Mouse (Mus musculus) forebrain, postnatal 0 days (tissue): ENCODE measurements around the gene Wdr18. TPM values are rescaled to one million over a fixed set of nuclear protein-coding genes. Genes with fewer than 3 reads are reported as not detected.

Experiments
- ATAC-seq: fragments of 200-750 bp; cut with Nextera tagmentation; 2 replicates; pipeline ENCODE4 v1.8.0; 2017; ENCODE audit warnings: mild to moderate bottlenecking, moderate library complexity
- DNase-seq: peaks from one replicate; pipeline ENCODE4 v3.0.0-alpha.2; 2015
- H3K27ac ChIP-seq: fragments of 300-500 bp; sonication (generic); 2 replicates; pipeline ENCODE4 v1.5.1; 2014; ENCODE audit warnings: low read depth, mild to moderate bottlenecking, antibody characterized with exemption, low read length, moderate library complexity, mixed read lengths
- H3K27me3 ChIP-seq: fragments of 300-500 bp; sonication (generic); 2 replicates; pipeline ENCODE4 v1.6.1; 2014; ENCODE audit warnings: mild to moderate bottlenecking, low read length, mixed read lengths; ENCODE audit not compliant: insufficient read depth
- H3K36me3 ChIP-seq: fragments of 300-500 bp; sonication (generic); 2 replicates; pipeline ENCODE4 v1.6.1; 2014; ENCODE audit warnings: mild to moderate bottlenecking, moderate library complexity; ENCODE audit not compliant: insufficient read depth
- H3K4me1 ChIP-seq: fragments of 300-500 bp; sonication (generic); 2 replicates; pipeline ENCODE4 v1.6.1; 2014; ENCODE audit warnings: antibody characterized with exemption; ENCODE audit not compliant: insufficient read depth
- H3K4me2 ChIP-seq: fragments of 300-500 bp; sonication (generic); 2 replicates; pipeline ENCODE4 v1.6.1; 2014; ENCODE audit warnings: low read depth, mild to moderate bottlenecking, moderate library complexity
- H3K4me3 ChIP-seq: fragments of 300-500 bp; sonication (generic); 2 replicates; pipeline ENCODE4 v1.5.1; 2014; ENCODE audit warnings: low read depth, low read length, mixed read lengths
- H3K9ac ChIP-seq: fragments of 300-500 bp; sonication (generic); 2 replicates; pipeline ENCODE4 v1.6.1; 2014; ENCODE audit warnings: mild to moderate bottlenecking
- H3K9me3 ChIP-seq: fragments of 300-500 bp; sonication (generic); 2 replicates; pipeline ENCODE4 v1.6.1; 2016; ENCODE audit warnings: low read length
- CTCF ChIP-seq: sonication (generic); IDR thresholded peaks from 2 replicates; pipeline ENCODE4 v1.5.1; 2016; ENCODE audit warnings: antibody characterized with exemption, control low read depth, low read depth
- WGBS: fragments of 180-500 bp; shearing (Covaris S2); extraction: QIAGEN DNeasy Blood & Tissue Kit; methylation state at CpG from one replicate; pipeline ENCODE4 v1.1.7; 2014; 5-methylcytosine and 5-hydroxymethylcytosine counted together
- polyA plus RNA-seq: library from polyadenylated mRNA; unstranded; fragments of >200 nt; fragmentation: Nextera tagmentation; extraction: Ambion mirVana; gene quantifications from 2 replicates; pipeline ENCODE4 v1.2.1, GENCODE M21; 2015
- total RNA-seq: library from RNA; depleted of rRNA; stranded (reverse); fragments of >200 nt; gene quantifications from 2 replicates; pipeline ENCODE4 v1.2.3, GENCODE M21; 2014

The Wdr18 gene
- total and polyA plus RNA-seq, 2 experiments from 2014 or later = 58.2 to 107 TPM

- no peak for TF ChIP-seq CTCF
- H3K27me3 ChIP-seq = no peaks in the 10 kb centered on the region
- no peaks in the 10 kb centered on the region for H3K9me3 ChIP-seq
- DNase-seq (no peak), ATAC-seq (no peak)
- 17% methylated on average over 10 of the region's 10 CpGs for WGBS
- peaks cover 39% of the 10 kb centered on the region for H3K36me3 ChIP-seq
- H3K27ac ChIP-seq = no peak overlapping the region
- H3K4me2 ChIP-seq = peak overlapping the region; percentile 86
- H3K4me3 ChIP-seq = peak overlapping the region; percentile 79
- no peaks in the 10 kb centered on the region for H3K4me1 ChIP-seq
- H3K9ac ChIP-seq = peak overlapping the region; percentile 84
Observed at GRCm38 (mm10) chr10:79960671-79961294, 831 bp downstream of the Wdr18 start.

DNA sequence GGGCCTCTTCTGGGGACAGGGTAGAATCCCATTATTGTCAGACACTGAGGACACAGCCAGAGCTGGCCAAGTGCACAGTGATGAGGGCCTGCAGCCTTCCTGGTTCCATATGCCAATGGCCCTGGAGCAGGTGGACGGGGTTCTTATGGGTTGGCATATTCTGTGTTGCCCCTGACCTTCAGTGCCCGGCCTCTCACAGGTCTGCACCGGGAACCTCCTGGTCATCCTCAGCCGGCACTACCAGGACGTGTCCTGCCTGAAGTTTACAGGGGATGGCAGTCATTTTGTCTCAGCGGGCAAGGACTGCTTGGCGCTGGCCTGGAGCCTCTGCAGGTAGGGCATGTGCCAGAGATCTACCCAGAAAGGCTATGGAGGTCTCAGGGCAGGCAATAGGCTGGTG lies 4.8 kb downstream of the Wdr18 start:
- Histone ChIP-seq H3K9ac (no peak overlapping the region), H3K36me3 (peaks cover 62% of the 10 kb centered on the region), H3K4me3 (no peak overlapping the region), H3K4me2 (no peak overlapping the region), H3K27me3 (no peaks in the 10 kb centered on the region), H3K27ac (no peak overlapping the region), H3K4me1 (no peaks in the 10 kb centered on the region), H3K9me3 (no peaks in the 10 kb centered on the region)
- DNase-seq = no peak
- TF ChIP-seq CTCF = no peak
- 98% methylated on average over 7 of the region's 7 CpGs for WGBS
- ATAC-seq = no peak

DNA sequence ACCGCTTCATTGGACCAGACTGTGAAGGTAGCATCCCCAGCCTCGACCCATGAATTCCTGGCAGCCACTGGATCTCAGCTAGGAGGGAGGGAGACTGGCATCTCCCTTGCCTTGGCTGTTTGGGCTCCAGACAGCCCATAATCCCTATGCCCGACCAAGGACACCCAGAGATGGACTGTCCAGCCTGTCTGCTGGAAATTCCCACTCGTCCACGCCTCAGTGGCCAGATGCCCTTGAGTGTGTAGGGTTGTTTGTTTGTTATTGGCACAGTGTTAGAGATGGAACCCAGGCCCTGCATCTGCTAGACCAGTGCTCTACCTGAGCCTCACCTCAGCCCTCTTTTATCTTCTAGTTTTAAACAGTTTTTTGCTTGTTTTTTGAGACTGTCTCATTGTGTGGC lies 5.4 kb downstream of the Wdr18 start:
- Histone ChIP-seq H3K27me3 (no peaks in the 10 kb centered on the region), H3K9me3 (no peaks in the 10 kb centered on the region), H3K9ac (no peak overlapping the region), H3K36me3 (peaks cover 62% of the 10 kb centered on the region), H3K27ac (no peak overlapping the region), H3K4me2 (no peak overlapping the region), H3K4me1 (no peaks in the 10 kb centered on the region), H3K4me3 (no peak overlapping the region)
- WGBS = 90% methylated on average over 5 of the region's 5 CpGs
- no peak for ATAC-seq
- no peak for TF ChIP-seq CTCF
- DNase-seq = no peak

DNA sequence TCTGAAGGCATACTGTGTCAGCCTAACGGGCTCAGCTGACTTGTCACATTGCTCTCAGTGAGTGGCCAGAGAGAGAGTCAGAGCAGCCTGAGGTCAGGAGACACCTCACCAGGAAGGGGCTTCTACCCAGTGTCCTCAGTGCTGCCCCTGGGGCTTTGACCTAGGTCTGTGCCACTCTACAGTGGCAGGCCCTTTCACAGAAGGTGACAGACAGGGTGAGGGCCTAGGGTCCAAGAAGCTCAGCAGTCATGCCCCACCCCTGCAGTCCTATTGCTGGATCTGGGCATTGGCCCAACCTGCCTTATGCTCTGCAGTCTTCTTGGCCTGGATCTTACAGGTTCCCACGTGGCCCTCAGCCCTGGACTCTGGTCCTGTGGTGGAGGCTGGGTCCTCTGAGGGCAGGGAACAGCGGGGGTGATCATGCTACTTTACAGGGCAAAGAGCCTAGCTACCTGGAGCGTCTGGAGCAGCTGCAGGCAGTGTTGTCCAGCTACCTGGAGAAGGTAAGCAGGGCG lies 7.0 kb downstream of the Wdr18 start:
- peaks cover 9% of the 10 kb centered on the region for H3K27me3 ChIP-seq
- H3K9ac ChIP-seq = no peak overlapping the region
- WGBS = 90% methylated on average over 5 of the region's 5 CpGs
- H3K9me3 ChIP-seq = no peaks in the 10 kb centered on the region
- H3K4me1 ChIP-seq = no peaks in the 10 kb centered on the region
- no peak overlapping the region for H3K4me2 ChIP-seq
- TF ChIP-seq CTCF = no peak
- H3K27ac ChIP-seq = no peak overlapping the region
- ATAC-seq = no peak
- H3K36me3 ChIP-seq = peaks cover 59% of the 10 kb centered on the region
- DNase-seq = no peak
- no peak overlapping the region for H3K4me3 ChIP-seq

GRCm38 (mm10) chr10:79968181-79968580 lies 8.2 kb downstream of the Wdr18 start:
- Histone ChIP-seq H3K9me3 (no peaks in the 10 kb centered on the region), H3K4me1 (no peaks in the 10 kb centered on the region), H3K4me3 (no peak overlapping the region), H3K27ac (no peak overlapping the region), H3K4me2 (no peak overlapping the region), H3K27me3 (peaks cover 12% of the 10 kb centered on the region), H3K9ac (no peak overlapping the region), H3K36me3 (peaks cover 48% of the 10 kb centered on the region)
- ATAC-seq = no peak
- 67% methylated on average over 1 of the region's 1 CpGs for WGBS
- no peak for DNase-seq
- no peak for TF ChIP-seq CTCF

DNA sequence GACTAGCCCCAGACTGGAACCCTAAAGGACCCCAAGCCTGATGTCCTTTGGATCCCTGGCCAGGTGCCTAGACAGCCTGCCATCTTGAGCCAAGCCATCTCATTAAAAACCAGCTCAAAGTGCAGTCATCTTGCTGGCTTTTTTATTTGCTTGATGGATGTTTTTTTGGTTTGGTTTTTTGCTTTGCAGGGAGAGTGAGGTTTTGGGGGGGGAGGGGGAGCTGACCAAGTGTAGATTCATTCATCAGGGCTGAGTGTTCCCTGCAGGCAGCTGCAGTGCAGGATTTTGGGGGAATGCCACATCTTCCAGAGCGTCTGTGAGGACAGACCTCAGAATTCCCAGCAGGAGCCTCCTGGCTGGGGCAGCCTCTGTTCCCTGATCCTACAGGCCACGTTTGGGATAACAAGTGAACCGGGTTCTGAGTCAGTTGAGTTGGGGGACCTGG lies 9.2 kb downstream of the Wdr18 start:
- no peak overlapping the region for H3K4me2 ChIP-seq
- H3K36me3 ChIP-seq = peaks cover 40% of the 10 kb centered on the region
- TF ChIP-seq CTCF = no peak
- no peak overlapping the region for H3K4me3 ChIP-seq
- WGBS = 8% methylated on average over 3 of the region's 3 CpGs
- H3K9ac ChIP-seq = no peak overlapping the region
- ATAC-seq (peak; percentile 23; the same call in 1 of the 2 replicates), DNase-seq (no peak)
- peaks cover 12% of the 10 kb centered on the region for H3K27me3 ChIP-seq
- no peaks in the 10 kb centered on the region for H3K9me3 ChIP-seq
- no peak overlapping the region for H3K27ac ChIP-seq
- no peaks in the 10 kb centered on the region for H3K4me1 ChIP-seq

DNA sequence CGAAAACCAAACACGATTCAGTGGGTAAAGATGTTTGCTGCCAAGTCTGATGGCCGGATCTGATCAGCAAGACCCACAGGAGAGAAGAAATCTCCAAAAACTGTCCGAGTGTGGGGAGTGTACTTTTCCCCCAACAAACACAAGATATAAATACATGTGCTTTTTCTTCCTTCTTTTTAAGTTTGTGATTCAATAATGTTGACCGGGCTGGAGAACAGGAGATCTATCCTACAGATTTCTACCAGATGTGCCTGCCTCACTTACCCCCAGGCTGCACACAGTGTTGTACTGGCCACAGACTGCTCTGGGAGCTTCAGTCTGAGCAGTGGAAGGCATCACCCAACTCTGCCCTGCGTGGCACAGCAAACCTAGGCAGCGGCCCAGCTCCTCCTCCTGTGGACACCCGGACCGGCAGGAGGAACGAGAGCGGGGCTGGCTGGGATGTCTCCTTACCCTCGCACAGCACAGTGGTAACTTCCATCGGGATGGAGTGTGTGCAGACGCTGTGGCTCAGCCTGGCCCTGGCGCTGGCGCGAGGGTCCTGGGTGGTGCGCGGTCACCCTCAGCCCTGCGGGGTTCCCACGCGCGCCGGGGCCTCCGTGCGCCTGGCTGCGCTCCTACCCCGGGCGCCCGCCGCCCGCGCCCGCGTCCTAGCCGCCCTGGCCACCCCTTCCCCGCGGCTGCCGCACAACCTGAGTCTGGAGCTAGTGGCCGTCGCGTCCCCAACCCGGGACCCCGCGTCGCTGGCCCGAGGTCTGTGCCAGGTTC lies 10.6 kb downstream of the Wdr18 start, which contains the start of gene Grin3b:
TSS of gene Grin3b (plus strand) at position 301 of the 768 bp plus-strand sequence.
- TF ChIP-seq CTCF = no peak
- Histone ChIP-seq H3K36me3 (peaks cover 32% of the 10 kb centered on the region), H3K27ac (no peak within 1 kb of the TSS), H3K4me2 (peak within 1 kb of the TSS; percentile 64), H3K9ac (peak within 1 kb of the TSS; percentile 39), H3K4me1 (no peaks in the 10 kb centered on the region), H3K4me3 (peak within 1 kb of the TSS; percentile 34), H3K27me3 (peaks cover 12% of the 10 kb centered on the region), H3K9me3 (no peaks in the 10 kb centered on the region)
- ATAC-seq = peak; percentile 30
- no peak for DNase-seq
- 13% methylated on average over 37 of the region's 47 CpGs for WGBS
